Mouse (Mus musculus) ES-E14 (cell line): Measurements from ENCODE around the gene Gtf3c1.

Experiments used
- HCFC1 ChIP-seq: IDR thresholded peaks from 2 replicates; pipeline ENCODE4 v1.6.1; 2012; ENCODE audit warnings: low read length, inconsistent platforms, borderline replicate concordance; ENCODE audit not compliant: insufficient read depth
- MAFK ChIP-seq: IDR thresholded peaks from 2 replicates; pipeline ENCODE4 v1.6.1; 2014; ENCODE audit warnings: mild to moderate bottlenecking, low read depth, low read length, inconsistent platforms; ENCODE audit not compliant: insufficient read depth

GRCm38 (mm10) chr7:125694056-125694455 is 13.5 kb downstream of the Gtf3c1 start:
- no peak for TF ChIP-seq MAFK
- no peak for TF ChIP-seq HCFC1
